Mouse (Mus musculus) spleen, adult 2 months (tissue): ENCODE measurements around the gene Desi2.

Experiments
- CTCF ChIP-seq: fragments of 200-500 bp; IDR thresholded peaks from 2 replicates; pipeline ENCODE4 v1.5.1; 2011; ENCODE audit warnings: mild to moderate bottlenecking, inconsistent platforms; ENCODE audit not compliant: insufficient read depth, insufficient read length, insufficient replicate concordance; ENCODE audit errors: extremely low read depth
- POLR2A ChIP-seq: fragments of 200-500 bp; IDR thresholded peaks from 2 replicates; pipeline ENCODE4 v1.6.1; 2011; ENCODE audit warnings: low read depth, low read length, inconsistent platforms

DNA sequence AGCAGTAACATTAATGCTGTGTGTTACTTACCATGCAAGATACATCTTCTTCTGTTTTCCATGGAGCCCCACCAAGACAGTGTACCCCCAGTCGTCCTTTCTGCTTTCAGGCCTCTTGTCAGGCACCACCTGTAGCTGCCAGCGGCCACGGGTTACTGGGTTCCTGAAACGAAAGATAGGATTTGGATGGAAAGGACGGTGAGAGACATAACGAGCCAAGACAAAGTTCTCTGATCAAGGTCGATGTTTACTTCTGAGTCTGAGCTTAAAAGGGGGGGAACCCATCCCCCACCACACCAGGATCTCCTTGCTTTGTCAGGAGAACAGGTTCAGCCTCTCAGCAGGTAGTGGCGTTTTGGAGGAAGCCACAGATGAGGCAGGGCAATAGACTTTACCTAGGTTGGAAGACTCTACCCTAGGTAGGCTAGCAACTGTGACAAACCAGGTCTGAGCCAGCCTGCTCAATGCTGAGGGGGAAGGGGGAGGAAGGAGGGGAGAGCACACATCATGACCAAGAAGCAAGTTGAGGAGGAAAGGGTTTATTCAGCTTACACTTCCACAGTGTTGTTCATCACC lies 100.5 kb downstream of the Desi2 start:
- TF ChIP-seq CTCF = no peak
- no peak for TF ChIP-seq POLR2A
